Mouse (Mus musculus) midbrain, embryonic 12.5 days (tissue): ENCODE data around the gene Znhit6. TPM values are rescaled to one million over a fixed set of nuclear protein-coding genes. Genes with fewer than 3 reads are reported as not detected.

ENCODE experiments used
- ATAC-seq: fragments of 200-750 bp; cut with Nextera tagmentation; 2 replicates; pipeline ENCODE4 v1.8.0; 2017; ENCODE audit warnings: low read depth, moderate TSS enrichment, moderate library complexity; ENCODE audit not compliant: low FRiP score
- H3K27ac ChIP-seq: fragments of 300-500 bp; sonication (generic); replicated peaks from 2 replicates; pipeline ENCODE4 v1.5.1; 2016; ENCODE audit warnings: mild to moderate bottlenecking
- H3K27me3 ChIP-seq: fragments of 300-500 bp; sonication (generic); 2 replicates; pipeline ENCODE4 v1.6.1; 2016; ENCODE audit warnings: mild to moderate bottlenecking
- H3K36me3 ChIP-seq: fragments of 300-500 bp; sonication (generic); 2 replicates; pipeline ENCODE4 v1.6.1; 2016
- H3K4me1 ChIP-seq: fragments of 300-500 bp; sonication (generic); 2 replicates; pipeline ENCODE4 v1.6.1; 2016
- H3K4me2 ChIP-seq: fragments of 300-500 bp; sonication (generic); replicated peaks from 2 replicates; pipeline ENCODE4 v1.6.1; 2016; ENCODE audit warnings: mild to moderate bottlenecking, moderate library complexity
- H3K4me3 ChIP-seq: fragments of 300-500 bp; sonication (generic); 2 replicates; pipeline ENCODE4 v1.5.1; 2016; ENCODE audit warnings: mild to moderate bottlenecking
- H3K9ac ChIP-seq: fragments of 300-500 bp; sonication (generic); replicated peaks from 2 replicates; pipeline ENCODE4 v1.6.1; 2016; ENCODE audit warnings: mild to moderate bottlenecking, moderate library complexity
- H3K9me3 ChIP-seq: fragments of 300-500 bp; sonication (generic); 2 replicates; pipeline ENCODE4 v1.6.1; 2016; ENCODE audit warnings: mild to moderate bottlenecking
- WGBS: fragments of 180-500 bp; shearing (Covaris S2); methylation state at CpG from one replicate; pipeline ENCODE4 v1.1.7; 2016; 5-methylcytosine and 5-hydroxymethylcytosine counted together
- polyA plus RNA-seq: library from polyadenylated mRNA; unstranded; fragments of >200 nt; fragmentation: Nextera tagmentation; extraction: Ambion mirVana; gene quantifications from 2 replicates; pipeline ENCODE4 v1.2.1, GENCODE M21; 2016

Gene Znhit6
- polyA plus RNA-seq: 35.9 and 40.4 TPM in 2 replicates

DNA sequence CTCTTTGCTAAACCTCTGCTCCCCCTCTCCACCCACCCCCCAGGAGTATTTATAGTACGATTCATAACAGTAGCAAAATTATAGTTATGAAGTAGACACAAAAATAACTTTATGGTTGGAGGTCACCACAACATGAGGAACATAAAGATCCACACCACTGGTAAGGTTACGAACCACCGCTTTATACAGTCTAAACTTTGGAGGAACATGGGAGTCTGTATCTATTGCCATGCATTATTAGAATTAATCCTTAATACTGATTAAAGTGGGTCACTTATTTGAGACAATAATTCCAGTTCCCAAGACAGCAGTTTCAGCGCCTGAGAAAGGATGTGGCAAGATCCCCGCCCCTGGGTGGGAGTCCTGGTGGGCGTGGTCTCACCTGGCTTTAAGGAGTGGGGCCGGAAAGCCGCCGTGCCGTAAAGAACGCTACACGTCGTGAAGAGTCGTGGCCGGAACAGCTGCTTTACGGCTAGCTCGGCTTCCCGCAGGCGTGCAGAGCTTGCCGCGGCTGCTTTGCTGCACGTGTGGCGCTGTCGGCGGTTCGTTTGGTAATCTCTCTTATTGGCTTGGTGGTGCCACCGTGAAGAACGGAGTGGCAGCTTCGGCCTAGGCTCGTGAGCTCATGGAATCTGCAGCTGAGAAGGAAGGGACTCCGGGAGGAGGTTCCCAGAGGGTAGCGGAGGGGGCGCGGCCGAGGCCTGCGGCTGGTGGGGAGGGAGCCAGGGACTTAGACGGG is at the start of gene Znhit6:
Znhit6 (plus strand) TSS at position 463 of the 739 bp plus-strand sequence.
- peak within 1 kb of the TSS; percentile 74 for H3K27ac ChIP-seq
- peak within 1 kb of the TSS; percentile 84 for H3K4me3 ChIP-seq
- H3K9me3 ChIP-seq: no peaks in the 10 kb centered on the region
- H3K4me2 ChIP-seq: peak within 1 kb of the TSS; percentile 87
- ATAC-seq: peak; percentile 90
- H3K9ac ChIP-seq: peak within 1 kb of the TSS; percentile 78
- peaks cover 12% of the 10 kb centered on the region for H3K4me1 ChIP-seq
- 6% methylated on average over 37 of the region's 37 CpGs for whole genome bisulfite sequencing
- no peaks in the 10 kb centered on the region for H3K27me3 ChIP-seq
- peaks cover 18% of the 10 kb centered on the region for H3K36me3 ChIP-seq

DNA sequence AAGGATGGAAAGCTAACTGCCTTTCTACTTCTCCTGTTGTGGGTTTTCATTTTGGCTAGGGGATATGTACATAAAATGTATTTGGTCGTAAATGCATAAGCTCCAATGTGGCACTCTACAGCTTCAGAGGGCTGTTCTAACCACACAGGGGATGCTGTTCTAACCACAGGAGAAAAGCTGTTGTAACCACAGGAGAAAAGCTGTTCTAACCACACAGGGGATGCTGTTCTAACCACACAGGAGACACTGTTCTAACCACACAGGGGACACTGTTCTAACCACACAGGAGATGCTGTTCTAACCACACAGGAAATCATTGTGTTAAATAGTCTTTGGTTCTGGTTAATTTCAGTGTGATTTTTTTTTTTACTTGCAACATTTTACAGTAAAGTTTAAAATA is 38.1 kb upstream of the Znhit6 start:
- no peaks in the 10 kb centered on the region for H3K36me3 ChIP-seq
- no peaks in the 10 kb centered on the region for H3K4me1 ChIP-seq
- 95% methylated on average over 1 of the region's 1 CpGs for WGBS
- H3K9me3 ChIP-seq: no peaks in the 10 kb centered on the region
- no peak overlapping the region for H3K4me2 ChIP-seq
- H3K4me3 ChIP-seq: no peak overlapping the region
- ATAC-seq: no peak
- no peaks in the 10 kb centered on the region for H3K27me3 ChIP-seq
- no peak overlapping the region for H3K27ac ChIP-seq
- H3K9ac ChIP-seq: no peak overlapping the region

GRCm38 (mm10) chr3:145548441-145549415 is 27.3 kb upstream of the Znhit6 start:
- Histone ChIP-seq H3K9ac (no peak overlapping the region), H3K4me3 (no peak overlapping the region), H3K27me3 (no peaks in the 10 kb centered on the region), H3K36me3 (no peaks in the 10 kb centered on the region), H3K27ac (no peak overlapping the region), H3K4me1 (no peaks in the 10 kb centered on the region), H3K9me3 (no peaks in the 10 kb centered on the region), H3K4me2 (no peak overlapping the region)
- WGBS: 81% methylated on average over 10 of the region's 10 CpGs
- ATAC-seq: no peak

DNA sequence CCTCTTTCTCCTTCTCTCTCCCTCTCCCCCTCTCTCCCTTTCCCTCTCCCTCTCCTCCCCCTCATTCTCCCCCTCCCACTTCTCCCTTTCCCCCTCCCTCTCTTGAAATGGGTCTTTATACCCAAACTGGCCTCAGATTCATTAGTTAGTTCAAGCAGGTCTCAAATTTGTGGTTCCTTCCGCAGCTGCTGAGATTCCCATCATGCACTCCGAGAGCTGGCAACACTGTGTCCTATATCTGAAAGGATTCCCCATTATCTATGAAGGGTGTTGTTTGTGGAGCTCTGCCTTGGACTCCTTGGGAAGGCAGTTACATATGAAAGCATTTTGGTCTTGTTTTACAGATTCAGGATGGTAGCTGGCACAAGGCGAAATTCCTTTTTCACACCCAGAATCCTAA is 25.8 kb upstream of the Znhit6 start:
- Histone ChIP-seq H3K4me1 (no peaks in the 10 kb centered on the region), H3K27me3 (no peaks in the 10 kb centered on the region), H3K4me3 (no peak overlapping the region), H3K27ac (no peak overlapping the region), H3K9ac (no peak overlapping the region), H3K4me2 (no peak overlapping the region), H3K36me3 (no peaks in the 10 kb centered on the region), H3K9me3 (no peaks in the 10 kb centered on the region)
- WGBS: 79% methylated on average over 3 of the region's 3 CpGs
- ATAC-seq: no peak

DNA sequence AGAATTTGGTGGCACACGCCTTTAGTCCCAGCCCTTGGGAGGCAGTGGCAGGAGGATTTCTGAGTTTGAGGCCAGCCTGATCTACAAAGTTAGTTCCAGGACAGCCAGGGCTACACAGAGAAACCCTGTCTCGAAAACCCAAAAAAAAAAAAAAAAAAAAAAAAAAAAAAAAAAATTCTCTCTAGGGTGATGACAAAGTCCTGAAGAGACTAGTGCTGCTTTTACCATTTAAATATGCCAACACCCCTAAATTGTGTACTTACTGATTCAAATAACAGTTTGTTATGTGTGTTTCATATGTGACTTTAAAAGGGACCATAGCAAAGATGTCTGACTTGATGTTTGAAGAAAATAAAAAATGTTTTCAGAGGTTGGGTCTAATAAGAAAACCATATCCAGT is 21.6 kb upstream of the Znhit6 start:
- Histone ChIP-seq H3K4me1 (no peaks in the 10 kb centered on the region), H3K9ac (no peak overlapping the region), H3K9me3 (no peaks in the 10 kb centered on the region), H3K36me3 (no peaks in the 10 kb centered on the region), H3K27me3 (no peaks in the 10 kb centered on the region), H3K4me2 (no peak overlapping the region), H3K27ac (no peak overlapping the region), H3K4me3 (no peak overlapping the region)
- 82% methylated on average over 2 of the region's 2 CpGs for WGBS
- no peak for ATAC-seq

DNA sequence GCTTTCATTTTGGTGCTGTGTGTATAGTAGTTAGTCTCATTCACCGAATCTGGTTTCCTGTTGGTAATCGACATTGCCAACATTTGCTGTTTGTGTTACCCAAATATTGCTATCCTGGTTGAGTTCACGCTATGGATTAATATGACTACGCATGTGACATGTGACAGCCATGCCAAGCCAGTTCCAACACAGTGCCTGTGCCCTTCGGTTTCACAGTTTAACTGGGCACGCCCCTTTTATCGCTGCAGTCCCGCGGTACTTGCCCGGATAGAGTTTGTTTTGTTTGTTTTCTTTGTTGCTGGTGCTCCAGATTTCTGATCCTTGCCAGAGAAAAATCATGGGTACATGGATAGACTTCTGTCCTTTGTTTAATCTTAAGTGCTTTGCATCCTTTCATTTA is 19.8 kb upstream of the Znhit6 start:
- Histone ChIP-seq H3K36me3 (no peaks in the 10 kb centered on the region), H3K4me3 (no peak overlapping the region), H3K4me1 (no peaks in the 10 kb centered on the region), H3K9ac (no peak overlapping the region), H3K27me3 (no peaks in the 10 kb centered on the region), H3K4me2 (no peak overlapping the region), H3K27ac (no peak overlapping the region), H3K9me3 (no peaks in the 10 kb centered on the region)
- no peak for ATAC-seq
- WGBS: 95% methylated on average over 10 of the region's 10 CpGs

- H3K9ac ChIP-seq: no peak overlapping the region
Measured at GRCm38 (mm10) chr3:145559675-145560074, 16.3 kb upstream of the Znhit6 start.

DNA sequence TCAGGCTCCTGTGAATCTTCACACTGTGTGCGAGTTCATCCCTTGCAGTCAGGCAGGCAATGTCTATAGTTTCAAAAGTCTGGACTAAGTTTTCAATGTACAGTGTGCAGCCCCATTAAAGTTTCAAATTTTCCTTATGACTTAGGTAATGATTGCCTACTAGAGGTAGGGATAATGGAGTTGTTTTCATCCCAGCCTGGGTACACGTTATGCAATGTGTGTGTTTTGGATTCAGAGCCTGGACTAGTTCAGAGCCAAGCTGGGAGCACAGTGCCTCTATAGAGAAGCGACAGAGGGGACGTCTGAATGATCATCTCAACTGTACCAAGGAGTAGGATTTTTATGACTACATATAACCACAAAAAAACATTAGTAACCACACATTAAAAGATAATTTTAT is 15.9 kb upstream of the Znhit6 start:
- Histone ChIP-seq H3K9ac (no peak overlapping the region), H3K4me3 (no peak overlapping the region), H3K4me2 (no peak overlapping the region), H3K9me3 (no peaks in the 10 kb centered on the region), H3K4me1 (no peaks in the 10 kb centered on the region), H3K36me3 (no peaks in the 10 kb centered on the region), H3K27me3 (no peaks in the 10 kb centered on the region), H3K27ac (no peak overlapping the region)
- 84% methylated on average over 4 of the region's 4 CpGs for WGBS
- ATAC-seq: no peak

More at GRCm38 (mm10) chr3:145559675-145560074, 16.3 kb upstream of the Znhit6 start:
- Histone ChIP-seq H3K4me3 (no peak overlapping the region), H3K36me3 (no peaks in the 10 kb centered on the region), H3K4me1 (no peaks in the 10 kb centered on the region), H3K9me3 (no peaks in the 10 kb centered on the region), H3K27me3 (no peaks in the 10 kb centered on the region), H3K4me2 (no peak overlapping the region), H3K27ac (no peak overlapping the region)
- 93% methylated on average over 5 of the region's 5 CpGs for WGBS
- no peak for ATAC-seq

DNA sequence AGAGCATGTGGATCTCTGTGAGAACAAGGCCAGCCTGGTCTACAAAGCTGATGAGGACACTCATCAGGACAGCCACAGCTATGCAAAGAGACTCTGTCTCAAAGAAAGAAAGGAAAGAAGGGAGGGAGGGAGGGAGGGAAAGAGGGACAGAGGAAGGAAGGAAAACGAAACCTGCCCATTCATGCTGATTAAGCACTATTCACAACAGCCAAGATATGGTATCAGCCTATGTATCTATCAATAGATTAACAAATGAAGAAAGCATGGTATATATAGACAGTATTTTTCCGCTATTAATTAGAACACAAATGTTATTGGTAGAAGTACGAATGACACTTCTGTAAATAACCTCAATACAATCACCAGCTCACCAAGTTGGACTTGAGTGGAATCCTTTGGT is 1.5 kb upstream of the Znhit6 start:
- ATAC-seq: no peak
- no peak overlapping the region for H3K4me2 ChIP-seq
- peaks cover 14% of the 10 kb centered on the region for H3K36me3 ChIP-seq
- no peak overlapping the region for H3K4me3 ChIP-seq
- peaks cover 12% of the 10 kb centered on the region for H3K4me1 ChIP-seq
- no peaks in the 10 kb centered on the region for H3K9me3 ChIP-seq
- H3K27me3 ChIP-seq: no peaks in the 10 kb centered on the region
- H3K27ac ChIP-seq: no peak overlapping the region
- H3K9ac ChIP-seq: no peak overlapping the region
- WGBS: 87% methylated on average over 3 of the region's 3 CpGs

- H3K27me3 ChIP-seq: no peaks in the 10 kb centered on the region
- peak; percentile 27; the same call in 1 of the 2 replicates for ATAC-seq
- WGBS: 81% methylated on average over 7 of the region's 7 CpGs
- H3K4me3 ChIP-seq: no peak overlapping the region
- no peak overlapping the region for H3K27ac ChIP-seq
- H3K4me1 ChIP-seq: peaks cover 12% of the 10 kb centered on the region
- peaks cover 14% of the 10 kb centered on the region for H3K36me3 ChIP-seq
- no peaks in the 10 kb centered on the region for H3K9me3 ChIP-seq
- no peak overlapping the region for H3K9ac ChIP-seq
- H3K4me2 ChIP-seq: peak overlapping the region; percentile 87
Measured at GRCm38 (mm10) chr3:145575340-145575739, 665 bp upstream of the Znhit6 start.

DNA sequence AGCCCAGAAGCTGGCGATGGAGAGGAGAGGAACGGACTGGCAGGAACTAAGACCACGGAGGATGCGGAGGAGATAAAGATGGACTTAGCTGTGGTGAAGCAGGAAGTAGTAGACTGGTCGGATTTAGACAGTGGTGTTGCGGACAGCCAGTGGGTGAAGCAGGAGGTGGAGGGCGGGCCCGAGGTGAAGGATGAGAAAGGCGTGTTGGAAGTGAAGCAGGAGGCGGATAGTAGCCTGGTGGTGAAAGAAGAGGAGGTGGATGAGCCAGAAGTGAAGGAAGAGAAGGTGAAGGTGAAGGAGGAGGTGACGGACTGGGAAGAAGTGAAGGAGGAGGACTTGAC is 447 bp downstream of the Znhit6 start:
- peak overlapping the region; percentile 87 for H3K4me2 ChIP-seq
- peaks cover 22% of the 10 kb centered on the region for H3K36me3 ChIP-seq
- H3K27ac ChIP-seq: peak overlapping the region; percentile 74
- 2% methylated on average over 11 of the region's 11 CpGs for WGBS
- ATAC-seq: no peak
- H3K4me1 ChIP-seq: peaks cover 12% of the 10 kb centered on the region
- H3K4me3 ChIP-seq: peak overlapping the region; percentile 84
- no peaks in the 10 kb centered on the region for H3K27me3 ChIP-seq
- H3K9me3 ChIP-seq: no peaks in the 10 kb centered on the region
- H3K9ac ChIP-seq: peak overlapping the region; percentile 78

DNA sequence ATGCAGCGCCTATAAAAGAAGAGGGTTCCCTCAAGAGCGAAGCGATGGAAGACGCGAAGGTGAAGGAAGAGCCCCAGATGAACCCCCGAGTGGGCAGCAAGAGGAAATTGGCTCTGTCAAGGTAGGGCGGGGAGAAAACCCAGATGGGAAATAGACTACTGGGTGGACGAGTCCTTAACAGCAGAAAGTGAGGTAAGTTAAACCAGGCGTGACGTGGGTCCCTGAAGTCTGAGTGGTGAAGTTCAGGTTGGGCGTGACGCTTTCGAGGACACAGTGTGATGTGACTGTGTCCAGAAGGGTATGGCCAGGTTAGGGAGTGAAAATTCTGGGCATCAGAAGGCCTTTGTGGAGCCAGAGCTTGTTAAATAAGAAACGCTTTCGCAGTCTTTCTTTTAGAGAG is 871 bp downstream of the Znhit6 start:
- peaks cover 22% of the 10 kb centered on the region for H3K36me3 ChIP-seq
- no peaks in the 10 kb centered on the region for H3K27me3 ChIP-seq
- H3K9ac ChIP-seq: peak overlapping the region; percentile 78
- H3K4me3 ChIP-seq: peak overlapping the region; percentile 84
- no peak overlapping the region for H3K27ac ChIP-seq
- no peaks in the 10 kb centered on the region for H3K9me3 ChIP-seq
- H3K4me1 ChIP-seq: peaks cover 12% of the 10 kb centered on the region
- no peak for ATAC-seq
- peak overlapping the region; percentile 87 for H3K4me2 ChIP-seq
- 37% methylated on average over 15 of the region's 15 CpGs for WGBS
